Mouse (Mus musculus) frontal cortex, adult (tissue): Measurements from ENCODE around the gene Gls.

Experiments
- ATAC-seq: cut with Nextera tagmentation; 2 replicates; pipeline ENCODE4 v1.9.2; 2017; ENCODE audit warnings: mild to moderate bottlenecking, moderate library complexity, mixed read lengths; ENCODE audit not compliant: low TSS enrichment

Gls gene

GRCm38 (mm10) chr1:52121052-52121451, 112.0 kb downstream of the Gls start:
- no peak for ATAC-seq

- no peak for ATAC-seq
These were observed 112.8 kb downstream of the Gls start for GRCm38 (mm10) chr1:52120191-52120590.

- peak; percentile 53 for ATAC-seq
These were observed 113.3 kb downstream of the Gls start for GRCm38 (mm10) chr1:52119691-52120090.

- peak; percentile 95 for ATAC-seq
These were observed 114.0 kb downstream of the Gls start, which contains the start of gene Stat1 for GRCm38 (mm10) chr1:52118860-52119591. Gene Stat1, plus strand, starts transcription at chr1:52119440.

GRCm38 (mm10) chr1:52117777-52118176, 115.3 kb downstream of the Gls start:
- no peak for ATAC-seq

GRCm38 (mm10) chr1:52116441-52116840, 116.6 kb downstream of the Gls start:
- no peak for ATAC-seq

GRCm38 (mm10) chr1:52113666-52114069, 119.4 kb downstream of the Gls start:
- peak; percentile 97 for ATAC-seq
